Mouse (Mus musculus): ENCODE data around the gene Ccdc28b. TPM values are rescaled to one million over a fixed set of nuclear protein-coding genes. Genes with fewer than 3 reads are reported as not detected.
A peak's percentile ranks its signal among the peaks of the same experiment; 100 is the strongest.

Ccdc28b gene
- total and polyA plus RNA-seq, 3 experiments: 10.8 to 16.8 (median 11.3) TPM

DNA sequence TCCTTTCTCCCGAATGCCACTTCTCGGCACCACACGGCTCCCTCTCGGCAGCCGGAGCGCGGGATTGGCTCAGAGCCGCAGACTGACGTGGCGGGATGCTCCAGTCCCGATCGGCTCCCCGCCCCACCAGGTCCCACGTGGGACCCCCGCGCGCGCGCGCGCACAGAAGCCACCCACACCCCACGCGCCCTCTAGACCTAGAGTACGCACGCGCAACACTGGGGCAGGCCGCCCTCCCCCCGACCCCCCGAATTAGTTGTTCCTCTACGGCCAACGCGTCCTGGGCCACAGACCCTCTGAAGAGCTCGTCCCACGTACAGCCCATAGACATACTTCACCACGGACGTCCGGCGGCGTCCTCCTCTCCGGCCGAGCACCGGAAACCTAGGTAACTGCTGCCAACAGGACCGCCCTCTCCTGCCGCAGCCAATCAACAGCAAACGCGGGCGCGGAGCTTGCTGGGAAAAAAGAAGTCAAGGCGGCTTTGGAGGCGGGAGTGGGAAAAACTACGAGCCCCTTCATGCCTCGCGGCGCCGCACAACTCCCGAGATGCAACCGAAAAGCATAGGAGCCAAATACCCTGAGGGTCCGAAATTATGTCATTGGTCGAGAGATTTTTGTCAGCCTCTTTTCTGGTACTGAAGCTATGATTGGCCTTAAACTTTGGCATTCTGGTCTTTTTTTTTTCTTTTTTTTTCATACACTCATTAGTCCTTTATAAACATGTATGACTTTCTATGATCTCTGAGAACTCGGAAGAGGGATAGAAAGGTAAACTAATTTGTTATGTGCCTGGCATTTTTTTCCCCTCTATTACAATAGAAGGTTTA lies 17.1 kb upstream of the Ccdc28b start, which contains the start of gene Txlna:
TSS of gene Txlna (minus strand) at position 428 of the 830 bp plus-strand sequence.
- Histone ChIP-seq H3K36me3 (ENCODE audit: control insufficient read depth, insufficient read depth, low read length) (peaks cover 4% of the 10 kb centered on the region; the same call in 1 of the 2 replicates), H3K4me1 (ENCODE audit: control insufficient read depth, insufficient read depth, low read length) (peaks cover 2% of the 10 kb centered on the region), H3K27ac (peak within 1 kb of the TSS; percentile 83), H3K79me2 (replicated peaks; ENCODE audit: control insufficient read depth, insufficient read depth, low read length) (no peaks in the 10 kb centered on the region; the same call in 1 of the 2 replicates), H3K9ac (ENCODE audit: low read depth, low read length) (peak within 1 kb of the TSS; percentile 89), H3K4me3 (peak within 1 kb of the TSS; percentile 60), H3K27me3 (ENCODE audit: control insufficient read depth, insufficient read depth, low read length) (no peaks in the 10 kb centered on the region)
- TF ChIP-seq EP300 (IDR thresholded peaks at IDR 0.05; ENCODE audit: insufficient read depth, low read depth, low read length) (0 out of 2 replicates have a peak, but pooled peaks have one; percentile 22), POLR2A (IDR thresholded peaks at IDR 0.05; ENCODE audit: insufficient read depth, low read depth, low read length) (peak; percentile 85), CTCF (IDR thresholded peaks at IDR 0.05) (no peak)
- under 1% methylated on average over 60 of the region's 60 CpGs for WGBS
- intact Hi-C loops (cut with DNase I): loop anchor here (1.0 kb wide), 1 partner anchor 17 kb away; no protein-coding TSS in a partner anchor
- peak; percentile 95 to 97 for DNase-seq

DNA sequence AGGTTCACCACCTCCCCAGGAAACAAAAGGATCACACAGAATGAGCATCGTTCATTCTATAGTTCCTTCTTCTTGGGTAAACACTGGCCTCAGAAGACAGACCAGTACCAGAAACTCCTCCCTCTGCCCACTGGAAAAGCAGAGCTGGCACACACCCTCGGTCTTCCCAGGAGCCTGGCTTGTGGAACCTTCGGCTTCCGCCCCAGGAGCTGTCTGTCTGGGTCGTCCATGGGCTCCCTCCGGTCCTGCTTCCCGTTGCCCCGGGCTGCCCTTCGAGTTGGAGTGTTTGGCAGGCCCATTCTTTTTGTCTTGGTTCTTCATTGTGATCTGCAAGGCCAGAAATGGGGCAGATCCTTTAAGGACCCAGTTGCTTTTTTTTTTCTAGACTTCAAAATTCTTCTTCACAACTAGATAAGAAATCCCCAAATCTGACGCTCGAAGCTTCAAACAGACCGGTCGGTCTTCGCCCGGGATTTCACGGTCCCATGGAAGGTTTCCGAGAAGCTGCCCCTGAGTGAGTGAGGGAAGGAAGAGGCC lies 16.4 kb upstream of the Ccdc28b start:
- Histone ChIP-seq H3K4me3 (peak overlapping the region; percentile 60), H3K4me1 (ENCODE audit: control insufficient read depth, insufficient read depth, low read length) (peaks cover 2% of the 10 kb centered on the region), H3K9ac (ENCODE audit: low read depth, low read length) (peak overlapping the region; percentile 89), H3K79me2 (replicated peaks; ENCODE audit: control insufficient read depth, insufficient read depth, low read length) (no peaks in the 10 kb centered on the region; the same call in 1 of the 2 replicates), H3K27me3 (ENCODE audit: control insufficient read depth, insufficient read depth, low read length) (no peaks in the 10 kb centered on the region), H3K36me3 (ENCODE audit: control insufficient read depth, insufficient read depth, low read length) (peaks cover 4% of the 10 kb centered on the region; the same call in 1 of the 2 replicates), H3K27ac (peak overlapping the region; percentile 83)
- DNase-seq: peak; percentile 61 to 63
- WGBS: under 1% methylated on average over 17 of the region's 17 CpGs
- TF ChIP-seq CTCF (IDR thresholded peaks at IDR 0.05): no peak
- no peak for TF ChIP-seq EP300 (IDR thresholded peaks at IDR 0.05; ENCODE audit: insufficient read depth, low read depth, low read length)
- TF ChIP-seq POLR2A (IDR thresholded peaks at IDR 0.05; ENCODE audit: insufficient read depth, low read depth, low read length): no peak
- intact Hi-C loops (cut with DNase I): loop anchor here (1.0 kb wide), 1 partner anchor 16 kb away; no protein-coding TSS in a partner anchor

DNA sequence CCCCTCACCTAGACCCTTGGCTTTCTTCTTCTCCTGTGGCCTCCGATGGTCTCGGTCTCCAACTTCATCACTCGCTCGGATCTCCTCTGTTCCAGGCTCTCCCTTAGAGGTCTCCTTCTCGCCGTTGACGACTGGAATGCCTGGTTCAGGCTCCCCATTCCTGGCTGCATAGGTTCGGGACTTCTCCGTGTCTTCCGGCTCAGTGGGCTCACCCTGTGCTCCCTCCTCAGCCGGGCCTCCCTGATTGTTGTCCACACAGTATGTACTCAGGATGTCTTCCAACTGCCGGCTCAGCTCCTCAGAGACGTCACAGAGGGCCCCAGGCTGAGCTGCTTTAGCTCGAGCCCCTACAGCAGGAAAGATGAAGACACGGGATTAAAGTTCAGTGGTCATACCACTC lies 15.5 kb upstream of the Ccdc28b start:
- intact Hi-C loops (cut with DNase I): no loop called here

DNA sequence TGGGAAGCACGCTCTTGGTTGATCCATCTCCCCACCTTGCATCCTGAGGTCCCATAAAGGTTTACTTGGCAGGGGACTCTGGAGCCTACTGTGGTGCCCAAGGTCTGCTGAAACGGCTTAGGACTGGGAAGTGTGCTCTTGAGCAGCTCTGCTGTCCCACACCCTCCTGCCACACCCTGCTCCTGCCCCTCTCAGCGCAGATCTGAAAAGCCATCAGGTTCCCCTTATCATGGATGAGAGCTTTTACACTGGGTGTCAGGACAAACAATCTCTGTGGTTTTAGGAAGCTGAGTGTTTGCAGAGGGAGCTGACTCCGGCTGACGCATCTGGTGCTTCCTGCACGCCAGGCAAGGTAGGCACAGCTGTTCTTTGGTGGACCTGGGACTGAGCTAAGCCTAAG lies 10.1 kb upstream of the Ccdc28b start:
- Histone ChIP-seq H3K27me3 (ENCODE audit: control insufficient read depth, insufficient read depth, low read length) (no peaks in the 10 kb centered on the region), H3K4me1 (ENCODE audit: control insufficient read depth, insufficient read depth, low read length) (no peaks in the 10 kb centered on the region), H3K9ac (ENCODE audit: low read depth, low read length) (no peak overlapping the region), H3K79me2 (replicated peaks; ENCODE audit: control insufficient read depth, insufficient read depth, low read length) (no peaks in the 10 kb centered on the region), H3K36me3 (ENCODE audit: control insufficient read depth, insufficient read depth, low read length) (no peaks in the 10 kb centered on the region), H3K4me3 (no peak overlapping the region), H3K27ac (no peak overlapping the region)
- no peak for TF ChIP-seq CTCF (IDR thresholded peaks at IDR 0.05)
- TF ChIP-seq POLR2A (IDR thresholded peaks at IDR 0.05; ENCODE audit: insufficient read depth, low read depth, low read length): no peak
- no peak for TF ChIP-seq EP300 (IDR thresholded peaks at IDR 0.05; ENCODE audit: insufficient read depth, low read depth, low read length)
- DNase-seq: no peak
- intact Hi-C loops (cut with DNase I): no loop called here
- WGBS: 94% methylated on average over 6 of the region's 6 CpGs

More for the DNA sequence above, 15.5 kb upstream of the Ccdc28b start:
- no peaks in the 10 kb centered on the region; the same call in 1 of the 2 replicates for H3K79me2 ChIP-seq (replicated peaks; ENCODE audit: control insufficient read depth, insufficient read depth, low read length)
- no peak overlapping the region for H3K4me3 ChIP-seq
- DNase-seq: no peak
- TF ChIP-seq POLR2A (IDR thresholded peaks at IDR 0.05; ENCODE audit: insufficient read depth, low read depth, low read length) (no peak), EP300 (IDR thresholded peaks at IDR 0.05; ENCODE audit: insufficient read depth, low read depth, low read length) (no peak), CTCF (IDR thresholded peaks at IDR 0.05) (no peak)
- 0 out of 2 replicates have a peak overlapping the region, but pooled peaks have one; percentile 8 for H3K9ac ChIP-seq (ENCODE audit: low read depth, low read length)
- peaks cover 4% of the 10 kb centered on the region; the same call in 1 of the 2 replicates for H3K36me3 ChIP-seq (ENCODE audit: control insufficient read depth, insufficient read depth, low read length)
- no peaks in the 10 kb centered on the region for H3K27me3 ChIP-seq (ENCODE audit: control insufficient read depth, insufficient read depth, low read length)
- no peak overlapping the region; the same call in 1 of the 2 replicates for H3K27ac ChIP-seq
- 67% methylated on average over 15 of the region's 15 CpGs for WGBS
- peaks cover 2% of the 10 kb centered on the region for H3K4me1 ChIP-seq (ENCODE audit: control insufficient read depth, insufficient read depth, low read length)

DNA sequence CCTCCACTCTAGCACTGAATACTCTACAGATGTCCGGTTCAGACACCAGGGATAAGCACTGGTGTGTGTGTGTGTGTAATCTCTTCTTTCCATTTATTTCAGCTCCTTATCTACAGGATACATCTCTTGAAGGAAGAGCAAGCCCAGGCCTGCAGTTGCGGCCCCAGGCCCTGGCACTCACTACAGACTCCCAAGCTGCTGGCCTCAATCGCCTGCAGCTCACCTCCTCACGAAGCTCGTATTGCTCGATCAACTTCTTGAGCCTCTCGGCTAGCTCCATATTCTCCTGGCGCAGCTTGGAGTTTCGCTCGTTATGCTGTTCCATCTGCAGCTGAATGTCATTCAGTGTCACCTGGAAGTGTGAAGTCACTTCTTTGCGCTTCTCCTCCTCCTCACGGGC lies 8.1 kb upstream of the Ccdc28b start:
- 77% methylated on average over 12 of the region's 12 CpGs for WGBS
- DNase-seq: no peak
- no peaks in the 10 kb centered on the region for H3K27me3 ChIP-seq (ENCODE audit: control insufficient read depth, insufficient read depth, low read length)
- no peaks in the 10 kb centered on the region for H3K79me2 ChIP-seq (replicated peaks; ENCODE audit: control insufficient read depth, insufficient read depth, low read length)
- H3K9ac ChIP-seq (ENCODE audit: low read depth, low read length): no peak overlapping the region
- no peaks in the 10 kb centered on the region for H3K36me3 ChIP-seq (ENCODE audit: control insufficient read depth, insufficient read depth, low read length)
- no peak overlapping the region for H3K4me3 ChIP-seq
- intact Hi-C loops (cut with DNase I): no loop called here
- H3K4me1 ChIP-seq (ENCODE audit: control insufficient read depth, insufficient read depth, low read length): no peaks in the 10 kb centered on the region
- TF ChIP-seq EP300 (IDR thresholded peaks at IDR 0.05; ENCODE audit: insufficient read depth, low read depth, low read length) (no peak), CTCF (IDR thresholded peaks at IDR 0.05) (no peak), POLR2A (IDR thresholded peaks at IDR 0.05; ENCODE audit: insufficient read depth, low read depth, low read length) (no peak)
- no peak overlapping the region for H3K27ac ChIP-seq

Measured in heart, adult 2 months (tissue).